Comparison of ENCODE assay signal across 12 mouse cellular contexts in genomic region chr3:132628741-132629140, GRCm38 (mm10). TPM values are rescaled to one million over a fixed set of nuclear protein-coding genes. Genes with fewer than 3 reads are reported as not detected.
DNase-seq lines count a peak whose midpoint lies in the region; ATAC-seq lines count a peak whose summit lies in the region.
"Had no signal": no experiment of that assay in that cellular context is flagged by ENCODE, and none has a peak within 500 bp of the region (broad histone marks: within the 10 kb centered on the region; RNA-seq: fewer than 3 reads in every experiment).

No protein-coding gene starts in this region.

- no peak overlapping the region for H3K27ac ChIP-seq in embryonic facial prominence, embryonic 14.5 days (replicated peaks; ENCODE audit: low read depth, low read length)
- H3K27ac ChIP-seq: liver, embryonic 13.5 days; midbrain, embryonic 10.5 days had no signal

- intact Hi-C loops in left cerebral cortex, postnatal 4 days (cut with DNase I): no loop called here

- 40% methylated on average over 8 of the region's 8 CpGs for WGBS in embryonic facial prominence, embryonic 14.5 days

- no peaks in the 10 kb centered on the region for H3K27me3 ChIP-seq in embryonic facial prominence, embryonic 14.5 days (replicated peaks; ENCODE audit: control insufficient read depth, insufficient read depth, low read length)
- H3K27me3 ChIP-seq: liver, embryonic 13.5 days had no signal

- no peak overlapping the region for H3K4me3 ChIP-seq in embryonic facial prominence, embryonic 14.5 days (ENCODE audit: low read depth, low read length)
- H3K4me3 ChIP-seq: liver, embryonic 13.5 days; midbrain, embryonic 10.5 days had no signal

- no peak for ATAC-seq in embryonic facial prominence, embryonic 14.5 days (ENCODE audit: low read depth)
- no peak for ATAC-seq in inflammation-experienced regulatory T-cells, adult 6 months

- no peaks in the 10 kb centered on the region for H3K36me3 ChIP-seq in embryonic facial prominence, embryonic 14.5 days (ENCODE audit: control insufficient read depth, insufficient read depth, low read length)
- H3K36me3 ChIP-seq: liver, embryonic 13.5 days; midbrain, embryonic 10.5 days had no signal

- peak; percentile 23 for DNase-seq in embryo, embryonic 10.5 days (ENCODE audit: low spot score)
- no peak for DNase-seq in embryo, embryonic 9.5 days (ENCODE audit: extremely low spot score)
- DNase-seq in left cerebral cortex, adult 11 months (ENCODE audit: low spot score): peak; percentile 2
- DNase-seq in left cerebral cortex, postnatal 4 days: no peak
- DNase-seq in embryonic facial prominence, embryonic 14.5 days (ENCODE audit: low spot score): peak; percentile 55
- DNase-seq in right cerebral cortex, adult 2 months (ENCODE audit: low spot score in 2 of 2): peak; percentile 15 to 46
- no peak for DNase-seq in layer of hippocampus, adult 11-12 months (ENCODE audit: low spot score)
- DNase-seq: heart, adult 11 months; kidney, adult 8-10 months; liver, embryonic 13.5 days had no signal

- H3K9me3 ChIP-seq in embryonic facial prominence, embryonic 14.5 days (ENCODE audit: control insufficient read depth, low read length): no peaks in the 10 kb centered on the region
- H3K9me3 ChIP-seq: liver, embryonic 13.5 days; midbrain, embryonic 10.5 days had no signal

- no peak overlapping the region for H3K9ac ChIP-seq in embryonic facial prominence, embryonic 14.5 days (ENCODE audit: low read depth, low read length)
- H3K9ac ChIP-seq: liver, embryonic 13.5 days had no signal

- no peaks in the 10 kb centered on the region for H3K4me1 ChIP-seq in embryonic facial prominence, embryonic 14.5 days (ENCODE audit: control insufficient read depth, insufficient read depth, low read length)
- H3K4me1 ChIP-seq: liver, embryonic 13.5 days; midbrain, embryonic 10.5 days had no signal

- H3K4me2 ChIP-seq in embryonic facial prominence, embryonic 14.5 days (ENCODE audit: low read depth, low read length): no peak overlapping the region
- H3K4me2 ChIP-seq: liver, embryonic 13.5 days had no signal

RNA-seq across cellular contexts. Expression of gene Gimd1, which starts 0.9 kb away (rescaled TPM):
- total RNA-seq in left cerebral cortex, postnatal 4 days (2021): not detected
- polyA plus RNA-seq in embryonic facial prominence, embryonic 14.5 days (2014; fragmentation: Nextera tagmentation; extraction: Ambion mirVana): not detected in 2 replicates
- not detected for polyA plus RNA-seq in inflammation-experienced regulatory T-cells, adult 6 months (2017; shearing (Covaris generic))
- polyA plus RNA-seq: midbrain, embryonic 10.5 days had no signal

RNA-seq across cellular contexts. Expression of gene Tbck, which starts 55.2 kb away (rescaled TPM):
- 10 to 100 TPM; 39.6 to 41.2 TPM for total RNA-seq in left cerebral cortex, postnatal 4 days (2021)
- 14.1 and 15.8 TPM in 2 replicates for polyA plus RNA-seq in embryonic facial prominence, embryonic 14.5 days (2014; fragmentation: Nextera tagmentation; extraction: Ambion mirVana)
- polyA plus RNA-seq in inflammation-experienced regulatory T-cells, adult 6 months (2017; shearing (Covaris generic)): 10 to 100 TPM; 31.6 to 38.3 (median 34.3) TPM

RNA-seq across cellular contexts. Expression of gene Aimp1, which starts 55.4 kb away (rescaled TPM):
- 10 to 100 TPM; 56.6 to 61.7 TPM for total RNA-seq in left cerebral cortex, postnatal 4 days (2021)
- 74.9 and 75.2 TPM in 2 replicates for polyA plus RNA-seq in embryonic facial prominence, embryonic 14.5 days (2014; fragmentation: Nextera tagmentation; extraction: Ambion mirVana)
- polyA plus RNA-seq in inflammation-experienced regulatory T-cells, adult 6 months (2017; shearing (Covaris generic)): 100 to 1,000 TPM; 104 to 110 (median 104) TPM

Comparison
In these comparisons a context has a peak if more than half of its experiments do, and no peak if none do; other contexts are left out.
1. DNase-seq: peak in embryo, embryonic 10.5 days (single experiment), left cerebral cortex, adult 11 months (single experiment), embryonic facial prominence, embryonic 14.5 days (single experiment) and right cerebral cortex, adult 2 months (2 of 2); none in embryo, embryonic 9.5 days (single experiment), left cerebral cortex, postnatal 4 days (single experiment) and layer of hippocampus, adult 11-12 months (single experiment).